Mouse (Mus musculus) limb, embryonic 11.5 days (tissue): ENCODE data around the gene Traf2. TPM values are rescaled to one million over a fixed set of nuclear protein-coding genes. Genes with fewer than 3 reads are reported as not detected.
A peak's percentile ranks its signal among the peaks of the same experiment; 100 is the strongest.

Experiments used
- ATAC-seq: fragments of 200-750 bp; cut with Nextera tagmentation; 2 replicates; pipeline ENCODE4 v1.8.0; 2017; ENCODE audit warnings: low read depth; ENCODE audit not compliant: insufficient number of reproducible peaks, low FRiP score, low TSS enrichment
- DNase-seq: peaks from one replicate; pipeline ENCODE4 v3.0.0-alpha.2; 2015; ENCODE audit warnings: low spot score
- H3K27ac ChIP-seq: fragments of 300-500 bp; sonication (generic); replicated peaks from 2 replicates; pipeline ENCODE4 v1.5.1; 2014; ENCODE audit warnings: low read depth, mild to moderate bottlenecking, low read length
- H3K27me3 ChIP-seq: fragments of 300-500 bp; sonication (generic); 2 replicates; pipeline ENCODE4 v1.6.1; 2014; ENCODE audit warnings: mild to moderate bottlenecking, low read length, mixed read lengths; ENCODE audit not compliant: control insufficient read depth, insufficient read depth
- H3K36me3 ChIP-seq: fragments of 300-500 bp; sonication (generic); 2 replicates; pipeline ENCODE4 v1.6.1; 2014; ENCODE audit warnings: mild to moderate bottlenecking, low read length, moderate library complexity, mixed read lengths; ENCODE audit not compliant: control insufficient read depth, insufficient read depth
- H3K4me1 ChIP-seq: fragments of 300-500 bp; sonication (generic); 2 replicates; pipeline ENCODE4 v1.6.1; 2014; ENCODE audit warnings: low read length, mixed read lengths; ENCODE audit not compliant: control insufficient read depth, insufficient read depth
- H3K4me2 ChIP-seq: fragments of 300-500 bp; sonication (generic); 2 replicates; pipeline ENCODE4 v1.6.1; 2014; ENCODE audit warnings: low read depth, mild to moderate bottlenecking, moderate library complexity; ENCODE audit not compliant: severe bottlenecking
- H3K4me3 ChIP-seq: fragments of 300-500 bp; sonication (generic); 2 replicates; pipeline ENCODE4 v1.5.1; 2014; ENCODE audit warnings: low read depth, low read length
- H3K9ac ChIP-seq: fragments of 300-500 bp; sonication (generic); 2 replicates; pipeline ENCODE4 v1.6.1; 2014; ENCODE audit warnings: mild to moderate bottlenecking, low read length
- H3K9me3 ChIP-seq: fragments of 300-500 bp; sonication (generic); 2 replicates; pipeline ENCODE4 v1.6.1; 2016; ENCODE audit warnings: low read length; ENCODE audit not compliant: control insufficient read depth
- WGBS: fragments of 180-500 bp; shearing (Covaris S2); extraction: QIAGEN DNeasy Blood & Tissue Kit; methylation state at CpG from one replicate; pipeline ENCODE4 v1.1.7; 2014; 5-methylcytosine and 5-hydroxymethylcytosine counted together
- polyA plus RNA-seq: library from polyadenylated mRNA; unstranded; fragments of >200 nt; fragmentation: Nextera tagmentation; extraction: Ambion mirVana; gene quantifications from 2 replicates; pipeline ENCODE4 v1.2.1, GENCODE M21; 2014

The Traf2 gene
- polyA plus RNA-seq, 1 experiment from 2014 or later: 40.0 TPM

DNA sequence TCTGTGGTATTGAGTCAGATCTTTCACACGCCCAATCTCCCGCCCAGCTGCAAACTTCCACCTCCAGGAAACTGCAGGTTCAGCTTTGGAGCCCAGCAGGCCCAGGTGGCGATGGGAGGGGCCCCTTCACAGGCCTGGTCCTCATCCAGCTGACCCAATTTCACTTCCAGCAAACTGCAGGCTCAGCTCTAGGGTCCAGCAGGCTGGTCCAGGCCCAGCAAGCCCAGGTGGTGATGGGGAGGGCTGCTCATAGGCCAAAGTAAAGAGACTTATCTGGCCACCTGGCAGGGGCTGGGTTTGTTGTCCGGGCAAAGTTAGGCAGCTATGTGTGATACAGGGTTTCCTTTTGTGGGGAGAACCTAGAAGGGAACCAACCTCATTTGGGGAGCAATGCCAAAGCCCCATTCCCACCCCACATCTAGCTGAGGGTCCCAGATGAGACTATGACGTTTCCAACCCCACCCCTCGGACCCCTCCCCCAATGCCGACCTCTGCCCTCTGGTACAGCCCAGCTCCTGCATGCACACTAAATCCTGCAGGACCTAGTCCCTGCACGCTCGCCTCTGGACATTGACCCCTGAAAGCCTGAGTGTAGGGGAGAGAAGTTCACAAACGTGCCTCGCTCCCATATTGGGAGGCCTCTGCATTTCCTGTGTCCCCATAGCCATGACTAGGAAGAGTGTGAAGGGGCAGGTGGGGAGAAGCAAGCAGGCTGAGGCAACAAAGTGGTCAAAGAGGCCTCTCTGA is 61.7 kb downstream of the Traf2 start:
- H3K36me3 ChIP-seq: no peaks in the 10 kb centered on the region
- no peak for ATAC-seq
- H3K27ac ChIP-seq: no peak overlapping the region

GRCm38 (mm10) chr2:25482969-25483368 is 63.8 kb downstream of the Traf2 start:
- DNase-seq: peak; percentile 58
- Histone ChIP-seq H3K9ac (no peak overlapping the region), H3K27me3 (no peaks in the 10 kb centered on the region), H3K4me2 (no peak overlapping the region), H3K9me3 (no peaks in the 10 kb centered on the region), H3K27ac (no peak overlapping the region), H3K4me3 (no peak overlapping the region), H3K4me1 (no peaks in the 10 kb centered on the region), H3K36me3 (no peaks in the 10 kb centered on the region)
- no peak for ATAC-seq
- 29% methylated on average over 7 of the region's 7 CpGs for WGBS

More for the DNA sequence above, 61.7 kb downstream of the Traf2 start:
- WGBS: 65% methylated on average over 11 of the region's 11 CpGs
- H3K4me1 ChIP-seq: no peaks in the 10 kb centered on the region
- no peaks in the 10 kb centered on the region for H3K9me3 ChIP-seq
- no peak overlapping the region for H3K4me2 ChIP-seq
- no peak overlapping the region for H3K9ac ChIP-seq
- DNase-seq: no peak
- H3K27me3 ChIP-seq: no peaks in the 10 kb centered on the region
- no peak overlapping the region for H3K4me3 ChIP-seq

DNA sequence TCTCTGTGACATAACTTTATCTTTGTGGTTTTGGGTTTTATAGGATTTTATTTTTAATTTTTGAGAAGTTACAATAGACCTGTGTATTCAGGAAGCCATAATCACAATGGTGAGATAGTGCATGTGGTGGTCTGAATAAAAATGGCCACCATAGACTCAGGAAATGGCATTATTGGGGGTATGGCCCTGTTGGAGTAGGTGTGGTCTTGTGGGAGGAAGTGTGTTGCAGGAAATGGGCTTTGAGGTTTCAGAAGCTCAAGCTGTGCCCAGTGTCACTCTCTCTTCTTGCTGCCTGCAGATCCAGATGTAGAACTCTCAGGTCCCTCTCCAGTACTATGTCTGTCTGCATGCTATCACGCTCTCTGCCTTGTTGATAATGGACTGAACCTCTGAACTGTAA is 66.2 kb downstream of the Traf2 start:
- Histone ChIP-seq H3K4me2 (no peak overlapping the region), H3K36me3 (no peaks in the 10 kb centered on the region), H3K27ac (no peak overlapping the region), H3K4me3 (no peak overlapping the region), H3K9me3 (no peaks in the 10 kb centered on the region), H3K9ac (no peak overlapping the region), H3K4me1 (no peaks in the 10 kb centered on the region), H3K27me3 (no peaks in the 10 kb centered on the region)
- ATAC-seq (no peak), DNase-seq (no peak)
- WGBS: 87% methylated on average over 1 of the region's 1 CpGs

DNA sequence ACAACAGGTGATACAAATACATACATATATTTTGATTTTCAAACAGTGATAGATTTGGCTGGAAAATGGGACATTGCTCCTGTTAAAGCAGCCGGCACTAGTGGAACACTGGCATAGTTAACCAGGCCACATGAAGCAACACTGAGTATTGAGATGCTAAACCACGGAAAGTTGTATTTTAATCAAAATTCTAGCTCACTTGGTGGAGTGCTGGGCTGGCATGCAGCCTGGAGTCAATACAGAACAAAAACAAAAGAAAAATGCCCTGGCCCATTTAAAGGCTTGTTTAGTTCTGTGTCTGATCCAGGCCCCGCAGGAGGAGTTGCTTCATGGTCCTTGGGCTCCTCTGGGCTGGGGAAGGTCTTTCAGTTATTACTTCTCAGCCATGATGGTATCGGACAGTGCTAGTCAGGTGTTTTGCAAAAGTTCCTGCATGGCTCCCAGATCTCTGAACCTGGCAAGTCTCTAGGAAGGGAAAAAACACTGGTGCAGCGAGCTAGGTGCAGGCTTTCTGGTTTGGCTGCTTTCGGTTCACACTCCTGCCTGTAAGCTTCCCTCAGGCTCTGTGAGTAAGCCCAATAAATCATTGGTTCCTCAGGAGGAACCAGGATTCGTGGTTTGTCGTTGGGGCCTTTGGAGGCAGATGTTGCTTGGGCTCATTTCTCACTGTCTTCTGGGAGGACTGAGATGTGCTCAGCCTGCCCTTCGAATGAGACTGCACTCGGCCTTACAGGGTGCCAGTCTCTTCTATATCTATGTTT is 67.0 kb downstream of the Traf2 start:
- no peaks in the 10 kb centered on the region for H3K4me1 ChIP-seq
- DNase-seq (no peak), ATAC-seq (no peak)
- H3K4me2 ChIP-seq: no peak overlapping the region
- no peak overlapping the region for H3K4me3 ChIP-seq
- H3K9me3 ChIP-seq: no peaks in the 10 kb centered on the region
- no peaks in the 10 kb centered on the region for H3K36me3 ChIP-seq
- no peaks in the 10 kb centered on the region for H3K27me3 ChIP-seq
- no peak overlapping the region for H3K9ac ChIP-seq
- no peak overlapping the region for H3K27ac ChIP-seq
- WGBS: 64% methylated on average over 10 of the region's 10 CpGs

GRCm38 (mm10) chr2:25477967-25478675 is 68.6 kb downstream of the Traf2 start:
- H3K27me3 ChIP-seq: no peaks in the 10 kb centered on the region
- ATAC-seq (no peak), DNase-seq (no peak)
- WGBS: 96% methylated on average over 3 of the region's 3 CpGs
- no peaks in the 10 kb centered on the region for H3K9me3 ChIP-seq
- H3K9ac ChIP-seq: no peak overlapping the region
- no peak overlapping the region for H3K4me2 ChIP-seq
- H3K27ac ChIP-seq: no peak overlapping the region
- H3K36me3 ChIP-seq: no peaks in the 10 kb centered on the region
- no peak overlapping the region for H3K4me3 ChIP-seq
- no peaks in the 10 kb centered on the region for H3K4me1 ChIP-seq

GRCm38 (mm10) chr2:25477541-25477940 is 69.2 kb downstream of the Traf2 start:
- no peaks in the 10 kb centered on the region for H3K9me3 ChIP-seq
- ATAC-seq (no peak), DNase-seq (no peak)
- WGBS: 86% methylated on average over 8 of the region's 8 CpGs
- no peak overlapping the region for H3K9ac ChIP-seq
- no peaks in the 10 kb centered on the region for H3K27me3 ChIP-seq
- no peaks in the 10 kb centered on the region for H3K36me3 ChIP-seq
- no peaks in the 10 kb centered on the region for H3K4me1 ChIP-seq
- no peak overlapping the region for H3K4me3 ChIP-seq
- H3K4me2 ChIP-seq: no peak overlapping the region
- no peak overlapping the region for H3K27ac ChIP-seq

GRCm38 (mm10) chr2:25472550-25472949 is 74.2 kb downstream of the Traf2 start:
- Histone ChIP-seq H3K36me3 (no peaks in the 10 kb centered on the region), H3K4me2 (no peak overlapping the region), H3K4me1 (no peaks in the 10 kb centered on the region), H3K27me3 (no peaks in the 10 kb centered on the region), H3K9me3 (no peaks in the 10 kb centered on the region), H3K4me3 (no peak overlapping the region), H3K27ac (no peak overlapping the region), H3K9ac (no peak overlapping the region)
- no peak for ATAC-seq
- DNase-seq: no peak
- 88% methylated on average over 2 of the region's 2 CpGs for WGBS

- 49% methylated on average over 6 of the region's 6 CpGs for WGBS
- ATAC-seq (no peak), DNase-seq (no peak)
- Histone ChIP-seq H3K27ac (no peak within 1 kb of the TSS), H3K27me3 (no peaks in the 10 kb centered on the region), H3K4me1 (peaks cover 5% of the 10 kb centered on the region; the same call in 1 of the 2 replicates), H3K9ac (no peak within 1 kb of the TSS), H3K36me3 (no peaks in the 10 kb centered on the region), H3K4me3 (no peak within 1 kb of the TSS), H3K9me3 (no peaks in the 10 kb centered on the region), H3K4me2 (no peak within 1 kb of the TSS)
Observed at GRCm38 (mm10) chr2:25469969-25470368, 76.8 kb downstream of the Traf2 start, which contains the start of gene Ptgds. Gene Ptgds (minus strand): TSS chr2:25470046.
